Mouse (Mus musculus) liver, adult 2 months (tissue): Measurements from ENCODE around the gene Ablim2.

Experiments used
- CTCF ChIP-seq: fragments of 200-500 bp; IDR thresholded peaks from 2 replicates; pipeline ENCODE4 v1.5.1; 2011; ENCODE audit warnings: low read depth, low read length, control low read depth
- POLR2A ChIP-seq: fragments of 200-500 bp; IDR thresholded peaks from 2 replicates; pipeline ENCODE4 v1.6.1; 2011; ENCODE audit warnings: low read length, control low read depth; ENCODE audit not compliant: insufficient read depth; ENCODE audit errors: extremely low read depth

DNA sequence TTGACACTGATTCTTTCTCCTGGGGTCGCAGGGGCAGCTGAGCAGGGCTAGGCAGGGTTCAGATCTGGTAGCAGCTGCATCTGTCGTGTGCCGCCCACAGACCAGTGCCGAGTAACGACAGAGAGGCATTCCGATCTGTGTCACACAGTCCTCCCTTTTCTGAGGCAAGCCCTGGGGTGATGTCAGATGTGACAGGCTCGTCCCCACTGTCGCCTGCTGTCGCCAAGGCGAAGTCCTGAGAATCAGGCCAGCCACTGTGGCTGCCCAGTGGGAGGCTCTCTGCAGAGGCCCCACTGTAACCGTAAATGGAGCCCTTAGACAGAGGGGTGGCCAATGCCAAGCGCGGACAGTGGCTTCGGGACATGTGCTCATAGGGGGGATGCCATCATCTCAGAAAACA lies 69.4 kb downstream of the Ablim2 start:
- TF ChIP-seq CTCF: no peak
- no peak for TF ChIP-seq POLR2A
